Mouse (Mus musculus) heart, postnatal 4 days (tissue): Measurements from ENCODE around the gene Gm12184. TPM values are rescaled to one million over a fixed set of nuclear protein-coding genes. Genes with fewer than 3 reads are reported as not detected.
"Not testable (repeated sequence)": the region's sequence is repeated elsewhere in the genome, so short reads cannot be mapped to it uniquely, and the experiment has no call there.

Experiments used
- DNase-seq: peaks from one replicate; pipeline ENCODE4 v3.0.0; 2021
- total RNA-seq, 2 experiments: library from RNA; stranded (reverse); gene quantifications; 2 replicates each; pipeline ENCODE4 v1.2.3; 2021

Gm12184 gene
- total RNA-seq, 2 experiments from 2014 or later, result 4.8 to 5.1 TPM

DNA sequence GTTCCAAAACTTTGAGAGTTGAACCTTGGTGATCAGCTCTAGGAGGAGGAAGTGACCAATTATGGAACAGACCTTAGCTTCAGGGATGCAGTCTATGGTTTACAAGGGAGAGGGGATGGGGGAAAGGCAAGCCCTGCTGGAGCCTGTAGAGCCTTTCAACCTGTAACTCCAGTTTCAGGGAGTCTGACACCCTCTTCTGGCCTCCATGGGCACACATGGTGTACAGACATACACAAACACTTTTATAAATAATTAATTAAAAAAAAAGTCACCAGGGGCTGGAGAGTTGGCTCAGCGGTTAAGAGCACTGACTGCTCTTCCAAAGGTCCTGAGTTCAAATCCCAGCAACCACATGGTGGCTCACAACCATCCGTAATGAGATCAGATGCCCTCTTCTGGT lies 19.9 kb upstream of the Gm12184 start:
- not testable (repeated sequence) for DNase-seq

DNA sequence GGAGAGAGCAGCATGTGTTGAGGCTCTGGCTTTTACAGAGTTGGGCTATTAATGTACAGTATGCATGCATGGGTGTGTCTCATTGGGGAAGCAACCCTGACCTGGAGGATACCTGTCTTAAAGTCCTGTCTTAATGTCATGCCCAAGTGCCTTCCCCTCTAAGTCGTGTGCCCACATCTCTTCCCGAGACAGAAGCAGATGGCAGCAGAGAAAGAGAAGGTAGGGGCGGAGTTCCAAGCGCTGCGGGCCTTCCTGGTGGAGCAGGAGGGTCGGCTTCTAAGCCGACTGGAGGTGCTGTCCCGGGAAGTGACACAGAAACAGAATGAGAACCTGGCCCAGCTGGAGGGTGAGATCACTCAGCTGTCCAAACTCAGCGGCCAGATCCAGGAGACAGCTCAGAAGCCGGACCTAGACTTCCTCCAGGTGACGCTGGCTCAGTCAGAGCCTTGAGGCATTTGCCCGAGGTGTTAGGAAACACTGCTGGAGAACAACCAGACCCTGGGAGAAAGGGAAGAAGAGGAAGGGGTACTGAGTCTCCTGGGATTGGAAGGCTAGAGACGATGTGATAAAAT lies 18.9 kb upstream of the Gm12184 start:
- no peak for DNase-seq

DNA sequence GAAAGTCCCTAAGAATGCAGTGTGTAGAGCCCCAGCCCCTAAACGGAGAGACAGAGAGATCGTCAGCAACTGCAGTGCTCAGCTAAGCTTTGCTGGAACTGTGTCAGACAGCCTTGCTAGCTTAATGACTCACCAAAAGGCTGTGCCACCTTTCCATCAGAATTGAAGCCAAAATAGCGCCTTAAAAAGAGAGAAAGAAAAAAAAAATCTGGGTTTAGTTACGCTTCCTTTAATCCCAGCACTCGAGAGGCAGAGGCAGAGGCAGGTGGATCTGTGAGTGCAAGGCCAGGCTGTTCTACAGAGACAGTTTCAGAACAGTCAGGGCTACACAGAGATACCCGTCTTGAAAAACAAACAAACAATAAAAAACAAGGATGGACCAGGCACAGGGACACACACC lies 17.9 kb upstream of the Gm12184 start:
- no peak for DNase-seq

DNA sequence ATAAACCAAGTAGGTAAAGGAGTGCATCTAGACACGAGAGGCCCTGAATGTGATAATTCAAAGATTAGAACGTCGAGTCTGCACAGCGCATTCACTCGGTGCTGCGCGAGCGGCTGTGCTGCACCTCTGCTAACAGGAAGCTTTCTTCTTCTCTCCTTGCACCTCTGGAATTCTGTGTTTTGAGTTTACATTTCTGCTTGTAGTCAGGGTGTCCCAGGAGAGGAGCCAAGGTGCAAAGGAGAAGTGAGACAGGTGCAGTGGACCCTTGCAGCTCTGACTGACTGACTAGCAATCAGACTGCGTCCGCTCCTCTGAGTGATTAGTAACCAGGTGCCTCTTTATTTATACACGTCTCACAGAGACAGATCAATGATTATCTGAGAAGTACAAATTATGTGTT lies 16.7 kb upstream of the Gm12184 start:
- DNase-seq, result no peak

DNA sequence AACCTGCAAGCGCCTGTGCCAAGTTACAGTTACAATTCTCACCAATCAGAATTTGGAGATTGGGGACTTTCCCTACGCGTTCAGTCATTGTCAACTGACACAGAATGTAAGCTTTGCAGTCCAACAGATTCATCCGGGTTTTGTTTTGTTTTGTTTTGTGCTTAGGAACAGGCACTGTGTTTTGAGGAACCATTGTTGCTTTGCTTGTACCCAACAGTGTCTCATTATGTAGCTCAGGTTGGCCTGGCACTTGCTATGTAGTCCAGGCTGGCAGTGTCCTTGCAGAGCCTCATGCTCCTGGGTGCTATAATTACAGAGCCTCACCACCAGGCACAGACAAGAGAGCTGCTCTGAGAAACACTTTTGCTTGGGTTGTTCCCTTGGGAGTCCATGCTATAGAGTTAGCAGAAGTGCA lies 15.9 kb upstream of the Gm12184 start:
- no peak for DNase-seq

DNA sequence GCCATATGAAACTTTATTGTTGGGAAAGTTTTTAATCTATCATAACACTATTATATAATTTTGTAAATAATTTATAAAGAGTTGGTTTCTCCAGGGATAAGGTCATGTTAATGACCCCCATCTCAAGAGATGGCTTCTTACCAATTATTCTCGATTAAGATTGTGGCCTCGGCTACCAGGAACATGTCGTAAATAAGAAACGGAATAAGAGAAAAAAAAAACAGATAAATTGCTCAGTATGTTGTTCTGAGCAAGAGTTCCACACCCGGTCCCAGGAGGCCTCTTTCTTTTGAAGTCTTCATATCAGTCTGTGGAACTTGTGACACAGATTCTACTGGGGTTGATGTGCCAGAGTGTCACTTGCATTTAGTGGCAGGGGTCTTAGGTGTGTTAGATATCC lies 14.8 kb upstream of the Gm12184 start:
- DNase-seq, result no peak

DNA sequence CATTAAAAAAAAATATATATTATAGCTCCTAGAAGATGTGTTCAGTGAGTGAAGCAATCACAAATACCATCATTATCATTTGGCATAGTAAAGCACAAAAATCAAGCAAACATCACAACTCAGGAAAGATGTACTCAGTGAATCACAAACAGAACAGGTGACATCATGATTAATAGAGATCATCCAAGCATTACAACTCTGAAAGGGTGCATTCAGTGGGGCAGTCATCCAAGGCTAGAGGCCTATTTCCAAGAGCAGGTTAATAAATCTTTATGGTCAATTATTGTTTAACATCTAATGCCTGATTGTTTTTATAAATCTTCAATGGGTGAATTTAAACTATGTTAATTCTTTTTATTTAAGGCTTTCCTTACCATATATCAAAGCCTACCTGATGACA lies 14.3 kb upstream of the Gm12184 start:
- DNase-seq, result no peak

DNA sequence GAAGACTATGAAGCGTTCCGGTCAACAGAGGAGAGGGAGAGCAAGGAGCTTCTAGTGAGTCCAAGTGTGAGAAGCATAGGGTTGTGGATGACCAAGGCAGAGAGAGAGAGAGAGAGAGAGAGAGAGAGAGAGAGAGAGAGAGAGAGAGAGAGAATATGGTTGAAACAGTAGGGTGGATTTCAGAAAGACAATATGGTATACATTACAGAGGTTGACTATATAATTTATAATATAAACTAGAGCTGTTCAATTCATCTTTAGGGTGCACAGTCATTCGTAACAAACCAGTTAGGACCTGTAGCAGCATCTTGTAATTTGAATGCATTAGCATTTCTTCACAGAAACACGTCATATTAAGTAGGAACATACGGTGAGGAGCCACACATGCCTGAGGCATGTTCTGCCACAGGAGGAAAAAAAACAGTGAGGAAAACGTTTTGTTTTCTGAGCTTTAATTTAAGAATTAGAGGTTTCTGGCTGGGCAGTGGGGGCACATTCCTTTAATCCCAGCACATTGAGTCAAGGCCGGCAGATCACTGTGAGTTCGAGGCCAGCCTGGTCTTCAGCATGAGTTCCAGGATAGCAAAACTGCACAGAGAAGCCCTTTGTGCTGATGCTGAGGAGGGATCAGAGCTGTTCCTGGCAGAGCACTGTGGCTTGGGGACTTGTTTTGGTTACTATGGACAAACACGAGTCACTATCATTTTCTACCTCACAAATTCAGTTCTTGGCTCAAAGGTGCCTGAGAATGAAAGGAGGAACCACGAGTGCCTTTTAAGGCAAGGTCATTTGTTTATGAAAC lies 12.6 kb upstream of the Gm12184 start:
- no peak for DNase-seq

DNA sequence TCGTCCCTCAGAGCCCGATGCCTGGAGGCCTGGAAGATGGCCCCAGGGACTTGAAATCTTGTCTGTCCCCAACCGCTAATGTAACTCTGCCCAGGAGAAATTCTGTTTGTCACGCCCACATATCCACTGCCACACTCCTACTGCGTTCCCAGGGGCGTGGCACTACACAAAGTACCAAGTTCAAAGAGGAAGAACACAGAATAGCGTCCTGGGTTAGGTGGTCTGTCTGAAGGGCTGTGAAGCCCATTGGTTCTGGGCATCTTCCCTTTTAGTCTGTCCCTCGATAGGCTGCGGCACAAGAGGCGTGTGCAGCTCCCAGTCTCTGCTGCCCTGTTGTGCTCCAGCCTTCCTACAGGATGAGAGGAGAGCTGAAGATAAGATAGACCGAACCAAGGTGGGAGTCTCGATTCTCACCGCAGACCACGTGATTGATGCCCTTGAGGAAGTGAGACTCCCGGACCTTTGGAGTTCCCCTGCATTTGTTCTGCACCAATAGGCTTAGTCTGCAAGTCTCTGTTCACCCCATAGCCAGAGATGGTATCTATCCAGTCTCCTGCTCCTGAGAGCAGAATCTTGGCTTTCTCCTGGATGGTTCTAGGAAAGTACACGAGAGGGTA lies 11.8 kb upstream of the Gm12184 start:
- DNase-seq, result no peak

DNA sequence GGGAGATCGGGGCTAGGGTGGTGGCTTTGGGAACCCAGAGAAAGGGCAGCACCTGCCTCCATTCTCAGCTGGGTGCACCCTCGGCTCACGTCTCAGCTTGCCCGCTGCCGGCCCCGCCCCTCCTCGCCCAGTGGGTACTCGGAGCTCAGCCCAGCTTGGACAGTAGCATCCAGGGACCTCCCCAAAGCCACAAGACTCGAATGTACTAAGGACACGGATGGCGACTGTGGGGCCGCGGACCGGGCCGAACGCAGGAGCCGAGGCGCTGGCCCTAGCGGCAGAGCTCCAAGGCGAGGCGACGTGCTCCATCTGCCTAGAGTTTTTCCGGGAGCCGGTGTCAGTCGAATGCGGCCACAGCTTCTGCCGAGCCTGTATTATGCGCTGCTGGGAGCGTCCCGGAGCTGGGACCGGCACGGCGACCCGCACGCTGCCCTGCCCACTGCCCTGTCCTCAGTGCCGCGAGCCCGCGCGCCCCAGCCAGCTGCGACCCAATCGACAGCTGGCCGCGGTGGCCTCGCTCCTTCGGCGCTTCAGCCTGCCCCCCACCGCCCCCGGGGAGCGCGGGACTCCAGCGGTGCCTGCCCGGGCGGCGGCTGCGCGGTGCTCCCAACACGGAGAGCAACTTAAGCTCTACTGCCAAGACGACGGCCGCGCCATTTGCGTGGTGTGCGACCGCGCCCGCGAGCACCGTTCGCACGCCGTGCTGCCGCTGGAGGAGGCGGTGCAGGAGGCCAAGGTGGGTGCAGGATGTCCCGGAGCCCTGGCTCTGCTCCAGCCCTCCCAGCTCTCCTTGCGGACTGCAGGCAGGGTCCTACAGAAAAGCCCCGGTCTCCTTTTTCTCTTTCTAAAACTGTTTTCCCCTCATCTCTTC lies 11.1 kb upstream of the Gm12184 start:
- DNase-seq, result peak; percentile 72

DNA sequence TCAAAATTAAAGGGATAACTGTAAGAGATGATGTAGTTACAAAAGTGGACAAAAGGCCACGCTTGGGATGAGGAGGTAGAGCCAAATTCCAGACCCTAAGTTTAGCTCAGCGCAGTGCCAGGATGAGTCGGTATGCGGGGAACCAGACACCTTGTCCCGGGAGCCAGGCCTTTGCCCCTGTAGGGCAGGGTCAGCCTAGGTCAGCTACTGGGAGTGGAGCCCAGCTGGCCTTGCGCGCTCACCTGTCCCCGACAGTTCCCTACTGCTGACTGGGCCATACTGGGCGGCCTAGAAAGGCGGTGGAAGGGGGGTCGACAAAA lies 10.5 kb upstream of the Gm12184 start:
- peak; percentile 41 for DNase-seq

DNA sequence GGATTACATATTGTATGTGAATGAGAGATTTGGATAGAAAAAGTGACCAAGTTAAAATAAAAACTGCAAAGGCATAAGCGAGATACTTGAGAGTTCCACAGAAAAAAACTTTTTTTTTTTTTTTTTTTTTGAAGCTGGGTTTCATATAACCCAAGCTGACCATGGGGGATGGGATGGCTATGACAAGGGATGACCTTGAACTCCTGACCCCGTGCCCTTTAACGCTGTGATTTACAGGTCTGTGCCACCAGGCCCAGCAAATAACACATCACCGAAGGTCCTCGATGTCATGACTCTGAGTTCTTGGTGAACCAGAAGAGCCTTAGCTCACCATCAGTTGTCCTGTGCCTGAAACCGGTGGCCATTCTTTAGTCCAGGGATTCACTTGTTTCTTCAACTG lies 9.5 kb upstream of the Gm12184 start:
- DNase-seq, result no peak

DNA sequence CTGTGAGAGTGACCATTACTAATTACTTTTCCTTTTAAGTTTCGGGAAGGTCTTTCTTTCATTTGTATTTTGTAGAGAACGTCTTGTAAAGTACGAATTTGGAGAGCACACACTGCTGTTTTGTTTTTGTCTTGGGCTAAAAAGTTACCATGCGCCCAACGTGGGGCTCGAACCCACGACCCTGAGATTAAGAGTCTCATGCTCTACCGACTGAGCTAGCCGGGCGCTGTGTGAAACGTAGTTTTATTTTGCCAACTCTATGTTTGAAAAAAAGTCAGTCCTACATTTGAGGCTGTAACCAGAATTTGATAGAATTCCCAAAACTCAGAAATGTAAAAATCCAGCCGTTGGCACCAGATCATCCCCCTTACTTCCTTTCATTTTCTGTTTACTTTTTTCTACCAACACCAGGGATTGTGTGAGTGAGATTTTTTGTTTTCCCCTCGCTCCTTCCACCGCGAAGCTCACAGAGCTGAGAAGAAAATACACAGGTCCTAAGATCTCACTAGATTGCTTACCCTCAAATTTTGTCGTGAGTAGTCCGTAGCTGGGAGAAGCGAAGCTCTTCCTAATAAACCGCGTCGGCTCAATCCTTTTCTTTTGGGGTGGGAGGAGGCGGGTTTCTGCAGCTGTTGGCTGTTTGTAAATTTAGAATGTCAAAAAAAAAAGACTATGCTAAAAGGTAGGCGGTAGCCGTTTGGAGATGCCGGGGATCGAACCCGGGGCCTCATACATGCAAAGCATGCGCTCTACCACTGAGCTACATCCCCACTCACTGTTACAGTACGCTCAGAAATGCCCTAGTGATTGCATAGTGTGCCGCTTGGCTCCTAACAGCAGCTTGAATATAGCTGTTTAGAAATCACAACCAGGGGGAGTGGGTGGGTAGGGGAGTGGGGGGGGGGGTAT lies 7.5 kb upstream of the Gm12184 start:
- DNase-seq, result peak; percentile 93

DNA sequence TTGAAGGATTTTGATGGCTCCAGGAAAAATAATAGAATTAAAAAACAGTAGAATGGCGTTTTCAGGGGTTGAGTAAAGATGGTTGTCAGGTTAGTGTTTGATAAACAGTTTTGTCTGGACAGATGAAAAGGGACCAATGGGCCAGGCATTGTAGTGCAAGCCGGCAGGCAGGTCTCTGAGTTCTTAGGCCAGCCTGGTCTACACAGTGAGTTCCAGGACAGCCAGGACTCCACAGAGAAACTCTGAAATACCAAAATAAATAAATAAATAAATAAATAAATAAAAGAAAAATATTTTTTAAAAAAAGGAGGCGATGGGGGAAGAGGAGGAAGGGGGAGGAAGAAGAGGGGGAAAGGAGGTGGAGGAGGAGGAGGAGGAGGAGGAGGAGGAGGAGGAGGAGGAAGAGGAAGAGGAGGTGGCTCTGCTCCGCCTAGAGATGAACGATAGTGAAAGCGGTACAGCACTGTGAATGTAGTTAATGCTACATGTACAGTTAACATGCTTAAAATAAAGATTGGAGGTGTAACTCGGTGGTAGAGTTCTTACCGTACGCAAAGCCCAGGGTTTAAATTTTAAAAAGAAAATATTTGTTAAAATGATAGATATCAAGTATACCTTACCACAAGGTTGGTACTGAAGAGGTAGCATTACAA lies 6.7 kb upstream of the Gm12184 start:
- DNase-seq, result no peak

DNA sequence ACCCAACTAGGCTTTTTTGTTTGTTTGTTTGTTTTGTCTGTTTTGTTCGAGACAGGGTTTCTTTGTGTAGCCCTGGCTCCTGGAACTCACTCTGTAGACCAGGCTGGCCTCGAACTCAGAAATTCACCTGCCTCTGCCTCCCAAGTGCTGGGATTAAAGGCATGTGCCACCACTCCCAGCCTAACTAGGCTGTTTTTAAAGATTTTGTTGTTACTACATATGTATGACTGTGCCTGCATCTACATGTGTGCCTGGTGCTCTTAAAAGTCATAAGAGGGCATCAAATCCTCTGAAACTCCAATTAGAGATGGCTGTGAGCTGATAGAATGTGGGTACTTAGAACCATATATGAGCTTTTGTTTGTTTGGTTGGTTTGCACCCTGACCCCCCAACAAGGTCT lies 4.8 kb upstream of the Gm12184 start:
- no peak for DNase-seq

DNA sequence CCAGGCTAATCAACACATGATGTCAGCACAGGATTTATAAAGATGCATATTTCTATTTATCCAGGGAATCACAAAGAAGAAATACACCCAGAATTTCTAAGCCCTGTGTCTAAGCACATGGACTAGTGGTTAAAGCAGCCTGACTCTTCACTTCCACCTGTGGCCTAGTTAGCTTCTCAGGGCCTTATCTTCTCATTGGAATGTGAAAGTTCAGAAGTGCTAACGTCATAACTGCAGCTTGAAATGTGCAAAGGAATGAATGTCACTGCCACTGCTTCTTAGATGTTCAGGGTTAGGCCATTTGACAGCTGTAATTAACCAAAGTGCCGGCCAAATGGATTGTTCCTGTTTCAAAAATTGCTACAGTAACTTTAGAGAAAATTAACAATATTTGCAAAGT lies 3.8 kb upstream of the Gm12184 start:
- DNase-seq, result no peak

DNA sequence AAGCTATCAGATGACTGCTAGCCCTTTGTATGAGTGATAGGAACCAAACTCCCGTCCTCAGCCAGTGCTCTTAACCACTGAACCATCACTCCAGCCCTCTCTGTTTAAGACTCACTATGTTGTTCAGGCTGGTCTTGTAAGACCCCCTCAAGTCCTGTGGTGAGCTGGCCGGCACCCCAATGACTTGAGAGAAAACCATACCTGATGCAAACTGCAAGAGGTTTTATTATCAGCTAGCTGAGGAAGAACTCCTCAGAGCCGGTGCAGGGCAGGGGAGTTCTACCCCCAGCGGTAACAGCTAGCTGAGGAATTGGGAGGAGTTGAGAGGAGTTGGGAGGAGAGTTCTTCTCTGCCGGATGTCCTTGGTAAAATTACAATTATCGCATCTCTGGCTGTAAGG lies 1.5 kb upstream of the Gm12184 start:
- no peak for DNase-seq

DNA sequence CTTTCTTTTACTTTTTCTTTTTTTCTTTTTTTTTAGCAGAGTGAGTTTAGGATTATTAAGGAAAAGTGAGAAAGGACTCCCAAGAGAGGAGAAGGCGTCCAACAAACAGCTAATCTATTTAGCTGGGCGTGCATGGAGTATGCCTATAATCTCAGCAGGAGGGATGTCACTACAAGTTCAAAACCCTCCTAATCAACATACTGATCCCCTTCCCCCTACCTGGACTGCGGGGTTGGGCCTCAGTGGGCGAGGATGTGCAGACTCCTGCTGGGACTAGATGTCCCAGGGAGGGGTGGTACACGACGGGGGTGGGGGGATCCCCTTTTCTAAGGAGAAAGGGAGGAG lies 269 bp upstream of the Gm12184 start:
- DNase-seq, result no peak

DNA sequence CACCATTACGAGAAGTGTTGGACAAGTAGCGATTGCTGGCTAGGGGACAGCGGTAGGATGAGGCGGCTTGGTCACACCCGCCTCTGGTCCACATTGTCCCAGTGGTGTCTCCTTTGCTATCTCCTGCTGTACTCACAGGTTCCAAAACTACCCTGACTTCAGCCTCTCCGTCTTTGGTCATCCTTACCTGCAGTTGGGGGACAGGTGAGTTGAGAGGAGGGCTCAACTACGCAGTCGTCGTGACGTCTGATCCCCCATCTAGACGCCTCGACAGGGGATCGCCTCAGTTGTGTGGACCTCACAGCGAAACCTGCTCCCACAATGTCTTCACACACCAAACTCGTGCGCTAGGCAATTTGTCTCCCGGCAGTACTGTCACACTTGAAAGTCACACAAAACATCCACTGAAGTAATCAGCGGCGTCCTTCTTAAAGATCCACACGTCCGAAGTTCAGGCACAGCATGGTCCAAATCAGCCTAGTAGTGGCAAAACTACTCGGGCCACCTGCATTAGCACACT lies 2.1 kb downstream of the Gm12184 start:
- no peak for DNase-seq

DNA sequence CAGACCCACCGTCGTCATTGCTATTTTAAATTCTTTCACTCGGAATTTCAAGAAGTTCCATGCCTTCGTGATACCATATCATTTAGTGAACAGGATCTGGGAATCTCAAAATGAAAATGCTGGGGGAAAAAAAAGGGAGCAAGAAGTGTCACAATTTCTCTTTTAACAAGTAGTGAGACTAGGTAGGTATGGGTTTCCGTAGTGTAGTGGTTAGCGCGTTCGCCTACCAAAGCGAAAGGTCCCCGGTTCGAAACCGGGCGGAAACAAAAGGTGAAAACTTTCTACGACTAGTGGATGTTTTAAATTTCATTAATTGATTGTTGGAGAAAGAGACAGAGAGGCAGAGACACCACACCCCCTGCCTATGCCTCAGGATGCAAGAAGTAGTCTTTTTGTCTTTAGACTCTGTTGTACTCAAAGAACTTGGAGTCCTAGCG lies 2.9 kb downstream of the Gm12184 start:
- DNase-seq, result peak; percentile 70

DNA sequence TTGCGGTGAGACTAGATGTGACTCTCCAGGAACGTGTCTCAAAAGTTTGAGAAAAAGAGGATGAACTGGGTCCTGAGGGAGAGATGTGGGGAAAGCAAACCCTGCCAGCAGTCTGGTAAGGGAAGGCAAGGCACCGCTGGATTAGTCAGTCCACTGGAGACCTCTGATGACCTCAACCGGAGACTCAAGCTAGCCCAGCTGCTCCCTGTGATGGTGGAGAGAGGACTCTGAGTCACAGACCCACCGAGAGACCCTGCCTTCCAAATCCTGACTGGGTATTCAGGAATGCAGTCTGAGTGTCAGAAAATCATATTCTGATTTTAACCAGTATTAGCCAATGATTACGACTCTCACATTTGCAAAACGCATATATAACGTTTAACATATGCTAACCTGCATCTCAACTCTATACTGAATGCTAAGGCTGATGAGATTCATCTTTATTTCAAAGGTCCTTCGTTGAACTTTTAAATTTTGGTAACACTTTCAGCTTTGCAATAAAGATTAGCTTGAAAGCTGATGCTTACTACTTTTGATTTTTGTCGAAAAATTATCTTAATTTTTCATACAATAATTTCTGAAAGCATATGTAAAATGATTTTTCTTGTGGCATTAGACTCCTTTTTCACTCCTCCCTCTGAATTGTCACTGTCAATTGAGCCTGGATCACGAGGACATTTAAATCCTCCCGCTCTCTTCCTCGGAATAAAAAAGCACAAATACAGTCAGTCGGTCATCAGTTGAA lies 3.5 kb downstream of the Gm12184 start:
- DNase-seq, result no peak
